Mouse (Mus musculus) adrenal gland, postnatal 25 days (tissue): ENCODE measurements around the gene Etnk1. TPM values are rescaled to one million over a fixed set of nuclear protein-coding genes. Genes with fewer than 3 reads are reported as not detected.
A peak's percentile ranks its signal among the peaks of the same experiment; 100 is the strongest.
"Not testable (repeated sequence)": the region's sequence is repeated elsewhere in the genome, so short reads cannot be mapped to it uniquely, and the experiment has no call there.

ENCODE experiments used
- DNase-seq: peaks from one replicate; pipeline ENCODE4 v3.0.0; 2021; ENCODE audit warnings: mixed read lengths
- total RNA-seq: library from RNA; stranded (reverse); gene quantifications from 2 replicates; pipeline ENCODE4 v1.2.3, GENCODE M21; 2021

Etnk1 gene
- total RNA-seq, 1 experiment from 2014 or later: 119 TPM

DNA sequence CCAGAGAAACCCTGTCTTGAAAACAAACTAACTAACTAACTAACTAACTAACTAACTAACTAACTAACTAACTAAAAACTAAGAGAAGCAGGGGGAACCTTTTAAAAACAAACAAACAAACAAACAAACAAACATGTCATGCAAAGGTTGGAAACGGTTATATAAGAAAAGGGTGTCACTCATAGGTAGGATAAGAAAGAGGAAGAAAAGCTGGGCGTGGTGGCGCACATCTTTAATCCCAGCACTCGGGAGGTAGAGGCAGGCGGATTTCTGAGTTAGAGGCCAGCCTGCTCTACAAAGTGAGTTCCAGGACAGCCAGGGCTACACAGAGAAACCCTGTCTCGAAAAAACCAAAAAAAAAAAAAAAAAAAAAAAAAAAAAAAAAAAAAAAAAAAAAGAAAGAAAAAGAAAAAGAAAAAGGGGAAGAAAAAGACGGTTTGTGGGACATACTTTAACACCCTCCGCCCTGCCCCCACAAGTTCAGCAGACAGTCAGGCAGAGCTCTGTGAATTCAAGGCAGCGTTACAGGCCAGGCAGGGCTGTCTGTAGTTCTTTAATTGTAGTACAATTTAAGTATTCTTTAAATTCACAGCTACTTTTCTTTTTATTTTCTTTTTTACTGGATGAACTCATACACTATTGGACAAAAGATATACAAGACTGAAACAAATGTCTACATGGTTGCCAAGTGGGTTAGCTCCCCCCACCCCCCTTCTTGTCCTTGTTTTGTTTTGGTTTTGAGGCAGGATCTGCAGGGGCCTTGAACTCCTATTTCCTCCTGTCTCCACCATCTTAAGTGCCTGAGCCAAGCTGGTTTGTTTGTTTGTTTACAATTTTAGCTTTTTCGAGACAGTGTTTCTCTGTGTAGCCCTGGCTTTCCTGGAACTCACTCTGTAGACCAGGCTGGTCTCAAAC, 15.7 kb upstream of the Etnk1 start:
- DNase-seq: not testable (repeated sequence)

DNA sequence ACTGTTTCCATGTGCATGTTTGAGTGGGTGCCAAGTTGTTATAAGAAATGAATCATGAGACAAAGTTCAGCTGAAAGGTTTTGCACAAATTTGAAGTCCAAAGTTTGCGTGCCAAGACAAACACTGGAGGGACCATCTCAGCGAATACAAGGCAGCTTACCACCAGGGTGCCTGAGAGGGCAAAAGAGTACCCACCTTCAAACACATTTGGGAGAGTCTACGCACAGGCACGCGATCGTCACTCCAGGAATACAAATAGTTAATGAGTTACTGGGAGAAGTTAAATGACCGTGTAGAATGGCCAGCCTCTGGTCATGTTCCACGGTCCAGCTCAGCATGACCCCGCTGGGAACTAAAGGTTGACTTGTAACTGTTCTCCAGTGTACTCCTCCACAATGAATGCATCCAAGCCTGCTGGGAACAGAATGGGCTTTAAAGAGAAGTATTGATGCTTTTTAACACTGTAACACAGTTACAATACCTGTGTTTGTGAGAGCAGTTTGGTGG, 14.6 kb upstream of the Etnk1 start:
- peak; percentile 25 for DNase-seq

DNA sequence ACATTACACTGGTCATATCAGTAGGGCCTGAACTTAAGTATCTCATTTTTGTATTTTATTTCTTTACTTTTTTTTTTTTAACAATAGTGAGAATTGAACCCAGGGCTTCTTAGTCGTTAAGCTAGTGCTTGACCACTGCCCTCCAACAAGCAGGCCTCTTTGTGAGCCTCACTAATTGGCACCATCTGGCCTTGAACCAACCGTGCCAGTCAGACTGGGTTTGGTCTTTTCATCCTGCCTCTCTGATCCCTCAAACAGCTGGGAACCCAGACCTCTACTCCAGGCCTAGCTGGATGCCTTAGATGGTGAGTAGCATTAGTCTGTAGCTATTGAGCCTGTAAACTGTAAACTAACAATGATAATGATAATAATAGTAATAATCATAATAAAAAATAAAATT, 13.9 kb upstream of the Etnk1 start:
- DNase-seq: no peak

DNA sequence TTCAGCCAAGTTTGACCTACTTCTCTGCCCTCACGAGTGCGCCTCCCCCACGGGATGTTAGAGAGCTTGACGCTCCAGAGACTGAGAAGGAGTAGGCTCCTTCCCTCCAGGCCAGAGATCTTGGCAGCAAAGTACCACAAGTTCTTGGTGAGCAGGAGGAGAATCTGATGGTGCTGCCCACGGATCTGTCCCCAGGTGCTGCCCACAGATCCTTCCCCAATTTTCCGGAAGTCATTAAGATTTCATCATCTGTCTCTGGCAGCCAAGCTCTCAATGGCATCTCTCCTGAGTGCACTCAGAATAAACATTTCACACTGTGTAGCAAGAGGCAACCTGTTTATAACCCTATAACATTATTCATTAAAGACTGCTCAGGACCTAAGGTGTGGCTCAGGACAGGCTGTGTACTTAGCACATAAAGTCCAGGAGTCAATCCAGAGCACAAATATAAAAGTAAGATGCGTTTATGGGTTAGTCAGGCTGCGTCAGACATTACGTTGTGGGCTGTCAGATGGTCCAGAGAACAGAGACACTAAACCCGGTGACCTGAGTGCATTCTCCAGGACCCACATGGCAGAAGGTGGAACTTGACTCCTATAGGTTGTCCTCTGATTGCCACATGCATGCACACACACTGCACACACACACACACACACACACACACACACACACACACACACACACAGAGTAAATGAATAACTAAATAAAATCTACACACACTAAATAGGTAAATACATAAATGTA, 13.1 kb upstream of the Etnk1 start:
- no peak for DNase-seq

DNA sequence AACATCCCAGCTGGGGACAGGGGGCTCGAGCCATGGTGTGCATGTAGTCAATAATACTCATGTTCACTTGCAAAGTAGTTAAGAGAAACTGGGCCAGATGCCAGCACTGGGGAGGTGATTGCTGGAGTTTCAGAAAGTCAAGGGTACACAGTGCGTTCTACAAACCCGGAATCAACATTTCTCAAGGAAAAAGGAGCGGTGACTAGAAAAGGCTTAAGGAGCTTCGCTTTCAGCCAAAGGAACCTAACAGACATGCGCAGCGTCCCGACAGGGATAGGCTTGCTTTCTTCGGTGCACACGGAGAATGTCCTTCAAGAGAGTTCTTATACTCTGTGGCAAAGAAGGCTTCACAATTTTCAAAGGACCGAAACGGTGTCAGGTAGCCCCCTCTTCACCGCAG, 12.1 kb upstream of the Etnk1 start:
- peak; percentile 62 for DNase-seq

DNA sequence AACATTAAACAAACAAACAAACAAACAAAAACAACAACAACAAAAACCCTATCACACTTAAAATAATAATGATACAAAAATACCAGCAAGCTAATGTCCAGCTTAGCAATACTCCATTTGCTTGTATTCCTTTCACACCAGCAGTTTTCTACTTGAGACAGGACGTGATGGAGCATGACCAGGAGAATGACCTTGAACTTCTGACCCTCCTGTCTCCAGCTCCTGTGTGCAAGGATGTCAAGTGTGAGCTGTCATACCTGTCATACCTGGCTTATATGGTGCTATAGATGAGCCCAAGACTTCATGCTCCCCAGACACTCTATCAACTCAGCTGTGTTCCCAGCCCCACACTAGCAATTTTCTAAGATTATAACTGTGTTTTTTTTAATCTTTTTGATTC, 11.0 kb upstream of the Etnk1 start:
- DNase-seq: no peak

DNA sequence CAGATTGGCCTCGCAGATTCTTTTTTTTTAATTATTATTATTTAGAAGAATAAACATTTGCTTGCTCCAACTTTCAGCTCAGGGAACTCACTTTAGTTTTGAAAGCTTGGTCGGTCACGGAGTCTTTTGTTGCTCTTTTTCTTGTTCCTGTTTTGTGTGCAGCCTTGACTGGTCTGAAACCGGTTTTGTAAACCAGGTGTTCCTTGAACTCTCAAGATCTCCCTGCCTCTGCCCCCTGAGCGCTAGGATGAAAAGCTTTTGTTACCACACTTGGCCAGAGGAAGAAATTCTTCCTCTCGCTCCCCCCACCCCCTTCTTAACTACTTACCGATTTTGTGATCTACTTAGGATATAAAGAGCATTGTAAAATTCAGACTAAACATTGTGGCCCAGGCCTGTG, 10.3 kb upstream of the Etnk1 start:
- no peak for DNase-seq

DNA sequence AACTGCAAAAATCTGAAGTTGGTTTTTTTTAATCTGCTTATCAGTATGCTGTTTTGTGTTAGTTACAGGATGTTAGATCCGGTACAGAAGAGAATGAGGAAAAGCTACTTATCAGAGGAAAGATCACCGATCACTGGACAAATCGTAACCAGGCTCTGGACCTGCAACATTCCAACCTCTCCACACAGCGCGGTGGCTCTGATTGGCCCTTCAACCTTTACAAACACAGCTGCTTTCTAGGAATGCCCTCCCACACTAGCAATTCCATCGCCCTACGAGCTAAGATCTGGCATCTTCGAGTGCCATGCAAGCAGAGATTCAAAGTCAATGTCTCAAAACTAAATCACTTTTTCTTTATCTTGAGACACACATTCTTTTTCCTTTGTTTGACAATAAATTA, 9.6 kb upstream of the Etnk1 start:
- DNase-seq: no peak

DNA sequence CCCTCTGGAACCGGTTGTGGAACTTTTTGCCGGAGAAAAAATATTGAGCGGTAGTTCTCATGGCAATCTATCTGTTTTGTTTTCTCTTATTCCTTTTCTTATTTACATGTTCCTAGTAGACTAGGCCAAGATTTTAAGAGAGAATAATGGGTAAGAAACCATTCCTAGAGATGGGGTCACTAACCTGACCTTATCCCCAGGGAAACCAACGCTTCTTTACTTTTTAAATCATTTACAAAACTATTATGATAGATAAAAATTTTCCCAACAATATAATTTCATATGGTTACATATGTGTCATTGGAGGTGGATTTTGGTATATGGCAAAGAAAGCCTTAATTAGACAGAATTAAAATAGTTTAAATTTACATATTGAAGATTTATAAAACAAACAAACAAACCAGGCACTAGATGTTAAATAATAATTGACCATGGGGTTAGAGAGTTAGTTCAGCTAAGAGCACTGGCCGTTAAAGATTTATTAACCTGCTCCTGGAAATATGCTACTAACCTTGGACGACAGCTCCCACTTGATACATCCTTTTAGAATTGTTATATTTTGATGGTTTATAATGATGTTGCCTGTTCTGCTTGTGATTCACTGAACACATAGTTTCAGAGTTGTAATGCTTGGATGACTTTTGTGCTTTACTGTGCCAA, 6.3 kb upstream of the Etnk1 start:
- no peak for DNase-seq

DNA sequence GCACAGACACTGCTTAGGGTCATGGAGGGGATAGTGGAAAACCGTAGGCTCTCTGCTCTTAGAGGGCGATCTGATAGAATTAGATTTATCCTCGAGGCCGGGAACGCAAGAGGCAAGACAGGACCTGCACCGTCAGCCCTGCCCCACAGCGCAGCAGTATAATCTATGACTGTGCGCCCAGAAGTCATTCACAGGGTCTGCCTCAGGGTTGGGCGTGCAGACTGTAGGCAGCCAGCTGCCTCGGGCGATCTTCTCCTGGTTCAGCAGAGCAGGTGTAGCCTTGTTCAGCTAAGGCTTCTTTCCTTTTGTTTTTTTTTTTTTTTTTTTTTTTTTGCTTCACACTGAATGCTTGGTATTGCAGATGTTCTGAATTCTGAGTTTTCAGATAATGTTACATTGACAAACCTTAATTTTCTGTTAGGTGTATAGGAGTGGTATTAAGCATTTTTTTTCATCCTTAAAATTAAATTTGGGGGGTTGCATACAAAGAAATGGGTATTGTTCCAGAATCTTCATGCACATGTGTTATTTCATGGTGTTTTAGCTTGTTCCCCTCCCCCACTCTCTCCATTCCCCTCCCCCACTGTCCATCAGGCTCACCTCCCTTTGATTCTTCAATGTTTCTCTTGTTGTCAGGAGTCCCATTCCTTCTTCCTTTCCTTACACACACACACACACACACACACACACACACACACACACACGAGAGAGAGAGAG, 4.7 kb upstream of the Etnk1 start:
- no peak for DNase-seq

DNA sequence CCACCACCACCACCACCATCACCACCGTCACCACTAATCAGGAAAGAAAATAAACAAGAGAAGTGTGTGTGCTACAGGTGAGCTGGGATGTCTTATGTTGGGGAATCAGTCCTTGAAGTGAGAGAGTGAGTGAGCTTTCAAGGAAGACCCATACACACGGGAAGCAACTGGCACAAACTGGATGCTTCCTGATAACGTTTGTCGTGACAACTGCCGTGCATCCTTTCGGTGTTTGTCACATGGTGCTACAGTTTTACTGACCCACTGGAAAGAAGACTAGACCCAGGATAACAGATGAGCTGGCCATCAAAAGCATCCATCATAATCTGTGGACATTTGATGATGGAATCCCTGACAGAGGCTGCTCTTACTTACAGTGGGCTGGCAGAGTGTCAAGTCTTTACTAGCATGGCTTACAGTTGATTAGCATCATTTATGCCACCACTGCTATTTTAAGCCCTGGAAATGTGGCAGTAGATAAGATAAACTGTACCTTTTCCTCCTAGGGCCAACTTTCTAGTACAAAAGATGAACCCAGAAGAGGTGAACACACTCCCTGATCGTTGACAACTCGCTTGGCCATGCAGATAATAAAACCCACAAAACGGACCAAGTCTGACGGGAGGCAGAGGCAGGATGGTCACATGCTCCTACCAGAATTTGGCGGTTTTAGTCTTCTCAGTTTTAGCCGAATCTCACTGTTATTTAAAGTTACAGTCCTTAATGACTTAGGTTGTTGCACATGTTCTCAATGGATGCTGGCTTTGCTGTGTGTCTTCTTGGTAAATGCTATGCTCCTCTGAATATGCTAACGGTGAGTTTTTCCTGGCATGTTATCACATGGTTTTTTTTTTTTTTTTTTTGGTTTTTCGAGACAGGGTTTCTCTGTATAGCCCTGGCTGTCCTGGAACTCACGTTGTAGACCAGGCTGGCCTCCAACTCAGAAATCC, 2.8 kb upstream of the Etnk1 start:
- DNase-seq: no peak

DNA sequence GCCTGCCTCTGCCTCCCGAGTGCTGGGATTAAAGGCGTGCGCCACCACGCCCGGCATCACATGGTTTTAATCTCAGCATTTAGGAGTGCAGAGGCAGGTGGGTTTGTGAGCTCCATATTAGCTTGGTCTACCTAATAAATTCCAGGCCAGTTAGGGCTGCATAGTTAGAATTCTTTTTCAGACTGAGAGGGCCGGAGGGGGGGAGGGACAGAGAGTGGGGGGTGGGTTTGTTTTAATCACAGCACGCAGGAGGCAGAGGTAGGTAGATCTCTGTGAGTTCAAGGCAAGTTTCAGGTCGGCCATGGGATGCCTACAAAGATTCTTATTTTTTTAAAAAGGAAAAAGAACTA, 2.1 kb upstream of the Etnk1 start:
- DNase-seq: no peak

DNA sequence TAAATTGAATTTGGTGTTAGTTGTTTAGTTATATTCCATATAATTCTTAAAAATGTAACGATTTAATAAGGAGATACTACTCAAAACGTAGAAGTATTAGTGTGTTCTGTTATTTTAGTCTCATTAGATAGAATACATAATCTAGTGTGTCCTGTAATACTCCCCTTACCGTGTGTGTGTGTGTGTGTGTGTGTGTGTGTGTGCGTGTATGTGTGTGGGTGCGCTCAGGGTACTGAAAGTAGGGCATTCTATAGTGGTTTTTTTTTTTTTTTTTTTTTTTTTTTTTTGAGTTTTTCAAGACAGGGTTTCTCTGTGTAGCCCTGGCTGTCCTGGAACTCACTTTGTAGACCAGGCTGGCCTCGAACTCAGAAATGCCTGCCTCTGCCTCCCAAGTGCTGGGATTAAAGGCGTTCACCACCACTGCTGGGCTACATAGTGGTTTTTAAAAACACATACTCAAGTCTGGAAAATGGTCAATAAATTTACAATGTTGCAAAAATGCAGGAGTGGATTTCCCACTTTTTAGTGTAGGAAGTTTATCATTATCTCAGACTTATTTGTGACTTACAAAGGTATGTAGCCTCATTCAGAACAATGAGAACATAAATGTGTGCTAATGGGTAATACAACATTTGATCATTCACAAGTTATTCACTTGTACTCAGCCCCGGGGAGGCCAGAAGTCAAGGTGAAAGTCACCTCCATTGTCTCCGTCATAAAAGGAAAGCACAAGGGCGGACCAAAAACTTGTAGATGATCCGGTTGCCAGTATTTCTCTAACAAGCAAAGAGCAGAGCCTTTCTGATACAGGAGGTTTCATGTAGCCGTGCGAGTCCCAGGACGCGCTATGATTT, 1.4 kb upstream of the Etnk1 start:
- no peak for DNase-seq

DNA sequence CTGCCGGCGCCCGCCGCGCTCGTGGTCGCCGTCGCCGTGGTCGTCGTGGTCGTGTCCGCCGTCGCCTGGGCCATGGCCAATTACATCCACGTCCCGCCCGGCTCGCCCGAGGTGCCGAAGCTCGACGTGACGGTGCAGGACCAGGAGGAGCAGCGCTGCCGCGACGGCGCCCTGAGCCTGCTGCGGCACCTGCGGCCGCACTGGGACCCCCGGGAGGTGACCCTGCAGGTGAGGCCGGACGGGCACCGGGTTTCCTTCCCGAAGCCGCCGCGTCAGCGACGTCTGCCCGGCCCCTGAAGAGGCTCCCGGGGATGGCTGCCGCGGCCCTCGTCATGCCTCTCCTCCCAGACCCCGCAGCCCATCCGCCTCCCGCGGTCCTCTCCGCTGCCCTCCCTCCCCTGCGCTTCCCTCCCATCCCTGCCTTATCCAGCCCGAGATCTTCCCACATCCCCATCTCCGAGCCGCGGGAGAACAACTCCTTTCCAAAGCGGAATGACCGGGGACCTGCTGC, 443 bp downstream of the Etnk1 start:
- peak; percentile 56 for DNase-seq

DNA sequence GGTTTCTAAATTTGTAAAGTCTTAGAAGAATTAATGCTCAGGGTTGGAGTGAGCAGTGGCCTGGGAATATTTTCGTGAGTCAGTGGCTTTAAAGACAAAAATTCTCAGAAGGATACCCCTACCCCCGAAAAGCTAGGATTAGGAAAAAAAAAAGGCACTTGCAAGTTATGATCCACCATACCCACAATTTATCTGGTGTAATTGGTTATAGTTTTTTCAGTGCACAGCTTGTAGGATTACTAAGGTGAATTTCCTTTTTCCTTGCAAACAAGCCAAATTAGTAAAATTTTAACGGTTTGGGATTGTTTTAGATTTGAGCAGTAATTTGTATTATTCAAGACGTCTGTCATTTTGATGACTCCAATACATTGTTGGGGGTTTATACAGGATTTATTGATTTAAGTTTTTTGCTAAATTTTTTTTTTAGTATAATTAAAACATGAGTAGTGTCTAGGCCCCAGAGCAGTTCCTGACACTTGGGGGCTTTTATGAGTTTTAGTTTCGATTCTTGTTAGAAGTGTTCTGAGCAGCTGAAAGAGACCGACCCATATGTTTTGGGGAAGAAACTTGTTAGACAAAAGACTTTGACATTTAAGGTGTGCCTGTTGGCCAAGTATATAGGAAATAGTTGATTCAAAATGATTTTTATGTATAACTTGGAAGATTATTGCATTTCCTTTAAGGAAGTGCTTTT, 1.1 kb downstream of the Etnk1 start:
- DNase-seq: no peak

DNA sequence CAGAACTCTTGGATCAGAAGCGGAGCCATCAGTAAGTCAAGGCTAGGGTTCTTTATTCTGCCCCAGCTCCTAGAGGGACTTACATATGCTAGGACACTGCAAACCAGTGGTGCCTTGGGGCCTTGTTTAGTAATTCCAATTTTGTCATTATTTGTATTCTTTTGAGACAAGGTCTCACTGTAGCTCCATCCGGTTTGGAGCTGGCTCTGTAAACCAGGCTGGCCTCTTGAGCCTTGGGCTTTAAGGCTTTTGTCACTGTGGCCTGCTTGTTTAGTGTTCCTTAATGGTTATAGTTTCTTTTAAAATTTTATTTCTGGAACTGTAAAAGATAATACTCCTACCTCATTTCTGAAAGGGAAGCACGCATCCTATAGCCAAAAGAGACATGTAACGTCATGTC, 2.4 kb downstream of the Etnk1 start:
- DNase-seq: no peak

DNA sequence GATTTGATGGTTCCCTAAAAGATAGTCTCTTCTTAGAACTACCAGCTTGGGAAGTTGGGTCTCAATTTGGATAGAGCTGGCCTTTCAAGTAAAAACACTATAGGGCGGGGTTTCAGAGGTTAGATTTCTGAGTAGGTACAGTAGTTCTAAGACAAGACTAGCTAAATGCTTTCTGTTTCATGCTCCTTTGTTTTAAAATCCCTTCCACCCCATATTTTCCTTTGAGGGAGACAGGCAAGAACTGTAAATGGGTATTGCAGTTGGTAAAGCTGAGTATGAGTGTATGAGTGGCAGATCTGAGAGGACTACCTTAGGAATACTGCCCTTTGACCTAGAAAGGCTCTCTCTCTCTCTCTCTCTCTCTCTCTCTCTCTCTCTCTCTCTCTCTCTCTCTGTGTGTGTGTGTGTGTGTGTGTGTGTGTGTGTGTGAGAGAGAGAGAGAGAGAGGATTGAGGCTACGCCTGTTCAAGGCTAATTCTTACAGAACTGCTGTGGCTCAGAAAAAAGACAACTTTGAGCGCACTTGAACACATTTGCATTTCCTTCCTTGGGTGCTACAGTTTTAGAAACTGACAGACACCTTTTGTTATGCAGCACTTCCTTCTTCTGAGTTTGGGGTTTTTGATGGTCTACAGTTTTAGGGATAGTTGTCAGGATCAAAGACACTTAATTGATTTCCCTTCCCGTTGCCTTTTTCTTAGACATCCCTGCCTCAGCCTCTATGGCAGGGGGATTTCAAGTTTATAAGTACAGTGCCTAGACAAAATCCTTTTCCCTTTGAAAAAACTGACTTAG, 3.3 kb downstream of the Etnk1 start:
- DNase-seq: no peak

DNA sequence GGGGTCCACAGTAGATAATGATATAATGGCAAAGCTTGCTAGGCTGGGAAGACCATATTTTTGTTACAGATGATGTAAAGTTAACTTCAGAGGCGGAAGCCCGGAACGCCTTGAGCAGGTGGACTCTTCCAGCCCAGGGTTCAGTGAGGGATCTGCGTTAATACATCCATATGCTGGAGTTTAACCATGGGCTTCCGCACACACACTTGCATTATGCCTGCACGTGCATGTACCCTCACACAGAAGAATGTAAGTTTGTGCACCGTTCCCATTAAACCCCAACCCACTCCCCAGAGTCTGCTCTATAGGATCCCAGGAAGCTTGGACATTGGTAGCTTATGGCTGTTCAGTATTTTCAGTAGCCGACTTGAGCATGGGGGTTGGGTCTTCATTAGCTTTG, 4.0 kb downstream of the Etnk1 start:
- no peak for DNase-seq
